Mouse (Mus musculus): ENCODE measurements at regions not wholly inside any gene's neighbourhood (a gene's known extent, or its start where the extent isn't known, plus 50 kb on each side); places are given as distances from the start of the nearest gene placed in this dataset.

GRCm38 (mm10) chr16:75487915-75488314, 97.9 kb downstream of the Lipi start:
- DNase-seq (ENCODE audit: low spot score in 2 of 2), result no peak

GRCm38 (mm10) chr16:75483878-75484277, 102.0 kb downstream of the Lipi start:
- DNase-seq (ENCODE audit: low spot score in 2 of 2), result no peak

GRCm38 (mm10) chr16:75465420-75465975, 120.4 kb downstream of the Lipi start:
- no peak for DNase-seq (ENCODE audit: low spot score in 2 of 2)

- no peak for DNase-seq (ENCODE audit: low spot score in 2 of 2)
Measured at GRCm38 (mm10) chr16:75462136-75462535, 123.7 kb downstream of the Lipi start.

- peak in 1 of 2 experiments; percentile 8 for DNase-seq (ENCODE audit: low spot score in 2 of 2)
Measured at GRCm38 (mm10) chr16:75446901-75447514, 138.9 kb downstream of the Lipi start.

- no peak for DNase-seq (ENCODE audit: low spot score in 2 of 2)
Measured at GRCm38 (mm10) chr16:75439296-75439695, 146.6 kb downstream of the Lipi start.

GRCm38 (mm10) chr16:75433227-75433626, 152.6 kb downstream of the Lipi start:
- DNase-seq (ENCODE audit: low spot score in 2 of 2), result no peak

- DNase-seq (ENCODE audit: low spot score in 2 of 2), result no peak
Measured at GRCm38 (mm10) chr16:75384526-75385222, 201.2 kb downstream of the Lipi start.

GRCm38 (mm10) chr16:75381191-75381590, 204.7 kb downstream of the Lipi start:
- DNase-seq (ENCODE audit: low spot score in 2 of 2), result no peak

- no peak for DNase-seq (ENCODE audit: low spot score in 2 of 2)
Measured at GRCm38 (mm10) chr16:75369700-75370099, 216.2 kb downstream of the Lipi start.

- no peak for DNase-seq (ENCODE audit: low spot score in 2 of 2)
Measured at GRCm38 (mm10) chr16:75366727-75367126, 219.1 kb downstream of the Lipi start.

GRCm38 (mm10) chr16:75365361-75365994, 220.4 kb downstream of the Lipi start:
- DNase-seq (ENCODE audit: low spot score in 2 of 2), result no peak

- DNase-seq (ENCODE audit: low spot score in 2 of 2), result no peak
Measured at GRCm38 (mm10) chr16:75362095-75362494, 223.8 kb downstream of the Lipi start.

GRCm38 (mm10) chr16:75360791-75361190, 225.1 kb downstream of the Lipi start:
- no peak for DNase-seq (ENCODE audit: low spot score in 2 of 2)

- DNase-seq (ENCODE audit: low spot score in 2 of 2), result no peak
Measured at GRCm38 (mm10) chr16:75353394-75353793, 232.5 kb downstream of the Lipi start.

GRCm38 (mm10) chr16:75344201-75344927, 241.5 kb downstream of the Lipi start:
- DNase-seq (ENCODE audit: low spot score in 2 of 2), result no peak

GRCm38 (mm10) chr16:75343028-75343901, 242.6 kb downstream of the Lipi start:
- no peak for DNase-seq (ENCODE audit: low spot score in 2 of 2)

GRCm38 (mm10) chr16:75334228-75334627, 251.6 kb downstream of the Lipi start:
- no peak for DNase-seq (ENCODE audit: low spot score in 2 of 2)

GRCm38 (mm10) chr16:75333750-75334149, 252.1 kb downstream of the Lipi start:
- DNase-seq (ENCODE audit: low spot score in 2 of 2), result no peak

GRCm38 (mm10) chr16:75332853-75333252, 253.0 kb downstream of the Lipi start:
- DNase-seq (ENCODE audit: low spot score in 2 of 2), result no peak

All from adrenal gland, postnatal 4 days (tissue).